Mouse (Mus musculus) left cerebral cortex, adult 8-10 months (tissue): Measurements from ENCODE around the gene Usp24. TPM values are rescaled to one million over a fixed set of nuclear protein-coding genes. Genes with fewer than 3 reads are reported as not detected.

ENCODE experiments used
- DNase-seq, 2 experiments: peaks; one replicate each; pipeline ENCODE4 v3.0.0; 2022; ENCODE audit warnings: low spot score in 2 of 2
- total RNA-seq, 4 experiments: library from RNA; stranded (reverse); gene quantifications; 2 replicates each; pipeline ENCODE4 v1.2.4; 2022

Usp24 gene
- total RNA-seq, 4 experiments from 2014 or later: 40.8 to 46.5 (median 43.4) TPM

DNA sequence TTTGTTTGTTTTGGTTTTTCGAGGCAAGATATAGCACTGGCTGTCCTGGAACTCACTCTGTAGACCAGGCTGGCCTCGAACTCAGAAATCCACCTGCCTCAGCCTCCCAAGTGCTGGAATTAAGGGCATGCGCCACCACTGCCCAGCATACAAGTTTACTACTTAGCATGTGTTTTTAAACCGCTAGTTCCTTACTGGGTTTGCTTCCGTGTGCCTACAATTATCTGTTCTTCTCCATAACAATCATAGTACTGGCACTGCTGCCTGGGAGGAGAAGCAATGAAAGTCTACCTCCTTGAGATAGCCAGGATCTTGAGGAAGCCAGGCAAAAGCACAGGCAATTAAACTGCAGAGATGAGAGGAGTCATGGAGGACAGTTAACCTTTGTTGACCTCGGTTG, 112.6 kb downstream of the Usp24 start:
- no peak for DNase-seq

DNA sequence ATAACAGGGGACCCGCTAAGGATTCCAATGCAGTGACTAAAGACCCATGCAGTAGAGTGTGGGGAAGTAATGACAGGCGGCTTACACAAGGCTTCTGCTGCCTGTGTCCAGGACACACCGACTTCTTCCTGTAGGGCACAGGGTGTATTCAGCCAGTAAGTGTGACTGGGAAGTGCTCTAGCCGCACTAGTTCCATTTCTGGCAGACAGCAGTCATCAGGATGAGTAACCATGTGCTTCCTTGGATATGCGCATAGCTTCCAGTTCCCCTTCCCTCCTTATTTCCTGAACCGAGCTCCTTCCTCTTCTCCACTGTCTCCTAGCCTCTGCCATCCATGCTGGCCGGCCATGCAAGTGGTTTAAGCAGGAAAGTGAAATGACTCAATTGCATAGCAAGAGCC, 113.1 kb downstream of the Usp24 start:
- no peak for DNase-seq

DNA sequence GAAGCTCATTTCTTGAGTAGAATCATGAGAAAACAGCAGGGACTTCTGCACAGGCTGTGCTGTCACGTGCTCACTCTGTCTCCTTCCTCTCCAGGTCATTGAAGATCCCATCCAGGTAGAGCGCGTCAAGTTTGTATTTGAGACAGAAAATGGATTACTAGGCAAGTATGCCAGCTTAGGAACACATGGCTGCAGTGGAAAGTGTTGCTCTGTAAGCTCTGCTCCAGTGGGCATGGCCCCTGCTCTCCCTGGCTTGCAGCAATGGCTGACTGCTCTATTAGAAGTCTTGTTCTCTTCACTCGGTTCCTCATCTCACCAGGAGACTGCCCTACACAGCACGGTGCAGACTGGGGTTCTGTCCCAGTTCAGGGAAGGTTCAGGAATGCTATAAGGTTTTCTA, 114.4 kb downstream of the Usp24 start:
- DNase-seq: no peak

- no peak for DNase-seq
Observed at GRCm38 (mm10) chr4:106435426-106435825, 119.4 kb downstream of the Usp24 start.

DNA sequence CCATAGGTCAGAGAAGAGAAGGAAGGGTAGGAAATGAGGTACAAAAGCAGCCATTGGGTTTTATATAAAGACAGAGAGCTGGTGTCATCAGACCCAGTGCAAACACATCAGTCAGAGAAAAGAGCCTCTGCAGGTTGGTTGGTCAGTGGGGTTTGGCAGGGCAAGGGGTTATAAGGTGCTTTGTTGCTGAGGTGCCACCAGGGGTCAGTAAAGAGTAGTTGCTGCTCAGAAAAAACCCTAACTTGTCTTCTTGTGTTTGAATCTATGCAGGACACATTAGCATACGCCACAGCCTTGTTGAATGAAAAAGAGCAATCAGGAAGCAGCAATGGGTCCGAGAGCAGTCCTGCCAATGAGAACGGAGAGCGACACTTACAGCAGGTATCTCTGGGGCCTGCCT, 120.5 kb downstream of the Usp24 start:
- DNase-seq: no peak

GRCm38 (mm10) chr4:106437207-106437606, 121.2 kb downstream of the Usp24 start:
- DNase-seq: no peak

DNA sequence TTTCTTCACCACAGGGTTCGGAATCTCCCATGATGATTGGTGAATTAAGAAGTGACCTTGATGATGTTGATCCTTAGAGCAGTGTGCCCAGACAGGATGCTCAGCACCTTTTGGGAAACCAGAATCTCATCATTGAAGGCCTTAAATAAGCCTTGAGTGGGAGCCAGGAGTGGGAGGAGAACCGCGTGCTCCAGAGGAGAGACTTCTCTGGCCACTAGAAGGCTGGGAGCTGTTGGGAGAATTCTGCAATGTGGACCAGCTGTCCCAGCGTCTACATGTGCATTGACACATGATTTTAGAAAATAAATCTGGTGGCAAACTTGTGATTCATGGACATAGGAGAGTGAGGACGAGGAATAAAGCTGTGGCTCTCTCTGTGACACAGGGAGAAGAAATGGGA, 122.8 kb downstream of the Usp24 start:
- peak in 1 of 2 experiments; percentile 67 for DNase-seq

GRCm38 (mm10) chr4:106443182-106443581, 127.2 kb downstream of the Usp24 start:
- DNase-seq: no peak

DNA sequence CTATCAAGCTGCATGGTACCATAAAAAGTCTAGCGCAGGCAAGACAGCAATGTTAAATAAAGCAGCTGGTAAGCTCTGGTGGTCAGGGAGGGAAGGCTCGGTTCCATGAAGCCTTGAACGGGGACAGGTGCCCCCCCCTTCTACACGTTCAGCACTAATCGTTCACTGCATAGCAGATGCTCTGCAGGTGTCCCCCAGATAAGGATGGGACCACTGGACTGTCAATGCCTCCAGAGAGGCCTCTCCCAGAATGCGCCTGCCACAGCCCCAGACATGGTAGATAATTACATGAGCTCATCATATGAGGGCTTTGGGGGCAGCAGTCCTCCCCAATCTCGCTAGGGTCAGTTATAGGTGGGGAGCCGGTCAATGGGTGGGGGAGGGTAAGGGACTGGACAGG, 133.3 kb downstream of the Usp24 start:
- DNase-seq: no peak

DNA sequence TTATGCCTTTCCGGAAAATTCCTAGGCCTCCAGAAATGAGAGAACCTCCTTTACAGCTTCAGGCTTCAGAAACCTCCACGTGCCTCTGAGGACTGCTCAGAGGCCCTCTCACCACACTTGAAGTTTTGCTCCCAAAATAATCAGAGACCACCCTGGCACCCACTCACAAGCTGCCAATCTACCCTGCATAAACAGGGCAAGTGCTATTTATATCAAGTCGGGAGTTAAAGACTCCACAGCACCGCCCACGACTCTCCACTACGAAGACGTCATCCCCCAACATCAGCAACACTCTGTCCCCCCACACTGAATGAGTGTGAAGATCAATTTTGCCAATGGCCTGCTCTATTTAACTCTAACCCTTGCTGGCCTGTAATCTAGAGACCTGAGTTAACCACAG, 136.4 kb downstream of the Usp24 start:
- no peak for DNase-seq

DNA sequence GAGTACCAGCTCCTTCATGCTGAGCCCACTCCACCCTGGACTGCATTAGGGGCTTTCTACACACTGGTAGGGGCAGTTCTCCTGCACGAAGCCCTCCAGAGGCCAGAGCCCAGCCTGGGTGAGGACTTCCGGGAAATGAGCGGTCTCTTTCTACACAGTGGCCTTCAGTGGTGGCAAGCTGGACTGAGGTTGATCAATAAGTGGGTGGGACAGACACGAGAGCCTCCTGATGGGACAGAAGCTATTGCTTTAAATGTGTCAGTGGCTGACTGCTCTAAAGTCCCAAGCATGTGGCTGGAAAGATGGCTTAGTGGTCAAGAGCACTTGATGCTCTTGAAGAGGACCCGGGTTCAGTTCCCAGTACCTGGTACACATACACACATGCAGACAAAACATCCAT, 137.1 kb downstream of the Usp24 start:
- no peak for DNase-seq

DNA sequence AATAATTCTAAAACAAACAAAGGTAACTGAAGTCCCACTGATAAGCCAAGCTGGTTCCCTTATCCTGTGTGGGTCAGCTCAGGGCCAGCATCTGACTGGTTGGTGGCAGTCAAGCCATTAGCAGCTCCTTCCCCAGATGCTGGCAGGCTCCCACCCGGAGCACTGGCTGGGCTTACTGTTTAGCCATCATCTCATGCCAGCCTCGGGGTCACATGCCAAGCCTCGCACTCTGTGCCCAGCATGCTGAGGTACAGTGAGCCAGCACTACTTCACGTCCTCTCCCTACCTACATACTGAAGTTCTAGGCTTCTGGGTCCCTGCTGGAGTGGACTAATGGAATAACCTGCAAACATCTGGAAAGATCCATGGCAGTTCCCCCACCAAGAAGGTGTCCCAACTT, 137.5 kb downstream of the Usp24 start:
- no peak for DNase-seq

- no peak for DNase-seq
Observed at GRCm38 (mm10) chr4:106454541-106454940, 138.5 kb downstream of the Usp24 start.

GRCm38 (mm10) chr4:106462016-106462415, 146.0 kb downstream of the Usp24 start:
- no peak for DNase-seq

DNA sequence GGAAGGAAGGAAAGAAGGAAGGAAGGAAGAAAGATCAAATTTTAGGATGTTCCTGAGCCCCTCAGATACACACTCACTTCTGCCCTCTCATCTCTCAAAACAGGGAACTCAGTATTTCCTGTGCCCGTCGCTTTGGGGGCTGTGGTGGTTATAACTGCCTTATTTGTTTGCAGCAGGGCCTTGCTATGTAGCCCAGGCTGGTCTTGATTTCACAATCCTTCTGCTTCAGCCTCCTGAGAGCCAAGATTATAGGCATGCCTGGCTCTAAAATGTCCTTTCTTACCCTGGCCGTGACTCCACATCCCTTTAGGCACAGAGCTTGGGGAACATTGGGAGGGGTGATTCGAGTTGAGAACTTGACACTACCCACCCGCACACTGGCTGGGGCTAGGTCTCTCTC, 146.5 kb downstream of the Usp24 start:
- DNase-seq: no peak

DNA sequence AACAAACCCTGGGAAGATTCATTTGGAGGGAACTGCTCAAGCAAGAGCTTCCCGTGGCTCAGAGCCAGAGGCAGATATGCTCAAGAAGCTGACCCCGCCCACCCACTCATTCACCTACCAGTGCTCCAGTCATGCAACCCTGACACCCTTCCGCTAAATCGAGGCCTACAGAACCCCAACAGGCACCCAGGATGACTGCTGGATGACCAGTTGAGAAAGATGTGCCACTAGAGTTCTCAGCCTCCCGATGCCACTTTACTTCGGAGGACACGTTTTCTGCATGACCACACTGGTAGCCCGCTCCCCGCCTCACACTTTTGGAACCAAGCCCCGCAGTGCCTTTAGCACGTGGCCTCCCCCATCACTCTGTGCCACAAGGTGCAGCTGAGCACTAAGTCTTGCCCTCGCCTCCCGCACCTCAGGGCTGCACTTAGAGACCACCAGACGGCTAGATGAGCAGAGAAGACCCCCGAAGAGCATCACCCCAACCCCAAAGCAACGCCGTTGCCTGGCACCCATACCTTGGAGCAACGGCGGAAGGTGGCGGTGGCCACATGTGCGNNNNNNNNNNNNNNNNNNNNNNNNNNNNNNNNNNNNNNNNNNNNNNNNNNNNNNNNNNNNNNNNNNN, 147.3 kb downstream of the Usp24 start:
- DNase-seq: no peak

- no peak for DNase-seq
Observed at GRCm38 (mm10) chr4:106467420-106468110, 151.6 kb downstream of the Usp24 start.

GRCm38 (mm10) chr4:106470921-106471320, 154.9 kb downstream of the Usp24 start:
- DNase-seq: no peak

- DNase-seq: peak; percentile 47 to 70
Observed at GRCm38 (mm10) chr4:106472335-106472734, 156.3 kb downstream of the Usp24 start.

DNA sequence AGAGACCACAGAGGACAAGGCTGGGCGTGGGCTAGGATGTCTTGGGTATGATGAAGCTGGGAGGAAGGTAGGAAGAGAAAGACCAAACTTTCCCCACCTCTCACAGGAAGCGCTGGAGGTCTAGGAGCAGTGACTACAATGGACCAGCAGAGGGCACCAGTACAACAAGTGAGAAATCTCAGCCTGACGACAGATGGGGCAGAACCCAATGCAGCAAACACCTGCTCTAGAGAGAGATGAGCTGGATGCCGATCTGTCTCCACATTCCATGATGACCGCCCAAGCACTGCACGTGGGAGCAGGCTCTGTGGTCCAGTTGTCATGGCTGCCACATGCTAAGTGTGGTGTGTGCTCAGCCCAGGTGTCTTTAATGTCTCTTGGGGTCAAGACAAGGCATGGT, 158.2 kb downstream of the Usp24 start:
- peak in 1 of 2 experiments; percentile 50 for DNase-seq

DNA sequence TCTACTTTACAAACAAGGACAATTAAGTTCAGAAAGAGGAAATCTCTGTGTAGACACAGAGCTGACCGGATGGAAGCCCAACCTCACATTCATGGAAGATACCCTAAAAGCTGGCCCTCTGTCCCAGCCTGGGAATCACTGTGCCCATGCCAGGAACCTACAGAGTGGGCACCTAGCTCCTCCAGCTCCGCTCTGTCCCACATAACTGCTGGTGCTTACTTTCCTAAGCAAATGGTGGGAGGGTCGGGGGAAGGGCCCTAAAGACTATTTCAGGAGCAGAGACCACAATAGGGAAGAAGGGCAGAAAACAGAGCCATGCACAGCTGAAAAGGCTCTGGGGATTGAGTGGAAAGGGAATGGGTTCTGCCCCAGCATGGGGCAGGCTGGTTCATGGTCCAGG, 164.5 kb downstream of the Usp24 start:
- DNase-seq: no peak

GRCm38 (mm10) chr4:106483215-106483727, 167.3 kb downstream of the Usp24 start:
- no peak for DNase-seq

DNA sequence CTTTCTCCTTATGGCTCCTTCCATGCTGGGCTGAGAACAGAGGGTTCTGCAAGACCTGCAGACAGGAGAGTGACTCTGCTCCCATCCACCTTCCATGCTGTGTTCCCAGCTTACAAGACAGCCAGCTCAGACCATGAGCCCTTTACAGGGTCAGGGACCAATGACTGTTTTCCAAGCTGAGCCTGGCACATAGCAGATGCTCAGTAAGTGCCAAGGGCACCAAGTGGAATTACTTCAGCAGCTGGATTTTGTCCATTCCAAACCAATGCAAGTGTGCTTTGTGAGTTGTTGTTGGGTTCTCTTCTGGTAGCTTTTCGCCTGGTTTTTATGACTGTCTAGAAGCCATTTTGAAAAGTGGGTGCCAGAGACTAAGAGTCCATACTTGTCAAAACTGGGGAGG, 167.8 kb downstream of the Usp24 start:
- DNase-seq: no peak
